Mouse (Mus musculus): ENCODE data around the gene Aldh1a2. TPM values are rescaled to one million over a fixed set of nuclear protein-coding genes. Genes with fewer than 3 reads are reported as not detected.

The Aldh1a2 gene
- total RNA-seq, 1 experiment from 2014 or later: 73.6 TPM

Other genes with a start within 250 kb of the Aldh1a2 start
- 0.36 and 1.5 TPM in 2 replicates for gene Aqp9, start 47.1 kb upstream of the Aldh1a2 start, total RNA-seq (2021)